Mouse (Mus musculus) liver, adult 2 months (tissue): ENCODE measurements at regions not wholly inside any gene's neighbourhood (a gene's known extent, or its start where the extent isn't known, plus 50 kb on each side); places are given as distances from the start of the nearest gene placed in this dataset.

Experiments used
- DNase-seq: peaks from one replicate; pipeline ENCODE4 v3.0.0-alpha.2; 2011; ENCODE audit warnings: low read depth, low spot score; ENCODE audit errors: extremely low read depth
- H3K27ac ChIP-seq: fragments of 200-500 bp; replicated peaks from 2 replicates; pipeline ENCODE4 v1.5.1; 2012; ENCODE audit warnings: low read depth, mild to moderate bottlenecking, control low read depth, inconsistent platforms, low read length; ENCODE audit not compliant: insufficient read depth
- H3K27me3 ChIP-seq: fragments of 200-500 bp; 2 replicates; pipeline ENCODE4 v1.6.1; 2012; ENCODE audit warnings: mild to moderate bottlenecking, moderate library complexity, low read length, inconsistent platforms; ENCODE audit not compliant: control insufficient read depth, insufficient read depth
- H3K36me3 ChIP-seq: fragments of 200-500 bp; 2 replicates; pipeline ENCODE4 v1.6.1; 2012; ENCODE audit warnings: low read length, inconsistent platforms; ENCODE audit not compliant: control insufficient read depth, insufficient read depth
- H3K4me1 ChIP-seq: fragments of 200-500 bp; 2 replicates; pipeline ENCODE4 v1.6.1; 2011; ENCODE audit warnings: low read length; ENCODE audit not compliant: control insufficient read depth, insufficient read depth
- H3K4me3 ChIP-seq: fragments of 200-500 bp; 2 replicates; pipeline ENCODE4 v1.5.1; 2011; ENCODE audit warnings: low read depth, mild to moderate bottlenecking, control low read depth, low read length, moderate library complexity; ENCODE audit not compliant: insufficient read depth
- H3K79me2 ChIP-seq: fragments of 200-500 bp; 2 replicates; pipeline ENCODE4 v1.6.1; 2012; ENCODE audit warnings: inconsistent platforms, mild to moderate bottlenecking, low read length, moderate library complexity; ENCODE audit not compliant: control insufficient read depth, insufficient read depth
- H3K9ac ChIP-seq: fragments of 200-500 bp; 2 replicates; pipeline ENCODE4 v1.6.1; 2012; ENCODE audit warnings: low read depth, mild to moderate bottlenecking, control low read depth, inconsistent platforms, low read length
- CTCF ChIP-seq: fragments of 200-500 bp; IDR thresholded peaks from 2 replicates; pipeline ENCODE4 v1.5.1; 2011; ENCODE audit warnings: low read depth, low read length, control low read depth
- POLR2A ChIP-seq: fragments of 200-500 bp; IDR thresholded peaks from 2 replicates; pipeline ENCODE4 v1.6.1; 2011; ENCODE audit warnings: low read length, control low read depth; ENCODE audit not compliant: insufficient read depth; ENCODE audit errors: extremely low read depth
- WGBS: fragments of 180-500 bp; shearing (Covaris S2); methylation state at CpG from one replicate; pipeline ENCODE4 v1.1.7; 2018; 5-methylcytosine and 5-hydroxymethylcytosine counted together

DNA sequence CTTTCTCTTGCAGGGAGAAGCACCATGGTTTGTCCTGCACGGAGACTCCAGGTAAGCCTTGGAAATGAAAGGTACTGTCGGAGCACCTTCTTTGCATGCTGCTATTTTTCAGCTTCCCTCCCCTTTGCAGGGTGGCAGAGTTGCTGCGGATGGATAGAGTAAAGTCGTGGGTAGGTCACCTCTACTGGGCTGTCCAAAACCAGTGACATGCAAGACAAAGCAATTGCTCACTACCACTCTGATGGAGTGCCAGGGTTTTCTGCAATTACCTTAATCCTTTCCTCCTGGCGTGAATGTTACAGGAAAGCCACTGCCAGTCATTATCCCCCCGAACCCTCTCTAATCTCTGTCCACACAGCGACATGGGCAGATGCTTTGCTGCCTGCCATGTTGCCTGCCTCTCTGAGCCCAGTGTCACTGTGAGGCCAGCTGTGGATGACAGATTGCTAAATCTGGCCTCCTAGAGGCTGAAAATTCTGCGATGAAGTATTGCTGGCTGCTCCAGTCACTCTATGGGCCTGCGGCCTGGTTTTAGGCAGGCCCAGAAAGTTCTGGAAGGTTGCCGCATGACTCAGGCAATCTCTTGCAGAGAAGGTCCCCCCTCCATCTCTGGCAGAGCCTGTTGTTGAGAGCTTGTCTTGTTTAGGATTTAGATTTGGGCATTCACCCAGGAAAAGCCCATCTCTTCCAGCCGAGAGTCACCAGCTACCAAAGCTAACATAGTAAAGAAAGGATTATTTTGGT lies 54.1 kb upstream of the Sod3 start:
- no peak for TF ChIP-seq POLR2A
- Histone ChIP-seq H3K4me1 (no peaks in the 10 kb centered on the region), H3K79me2 (no peaks in the 10 kb centered on the region), H3K27ac (no peak overlapping the region), H3K27me3 (no peaks in the 10 kb centered on the region), H3K36me3 (no peaks in the 10 kb centered on the region), H3K9ac (no peak overlapping the region), H3K4me3 (no peak overlapping the region)
- 86% methylated on average over 11 of the region's 11 CpGs for WGBS
- DNase-seq: peak; percentile 9

DNA sequence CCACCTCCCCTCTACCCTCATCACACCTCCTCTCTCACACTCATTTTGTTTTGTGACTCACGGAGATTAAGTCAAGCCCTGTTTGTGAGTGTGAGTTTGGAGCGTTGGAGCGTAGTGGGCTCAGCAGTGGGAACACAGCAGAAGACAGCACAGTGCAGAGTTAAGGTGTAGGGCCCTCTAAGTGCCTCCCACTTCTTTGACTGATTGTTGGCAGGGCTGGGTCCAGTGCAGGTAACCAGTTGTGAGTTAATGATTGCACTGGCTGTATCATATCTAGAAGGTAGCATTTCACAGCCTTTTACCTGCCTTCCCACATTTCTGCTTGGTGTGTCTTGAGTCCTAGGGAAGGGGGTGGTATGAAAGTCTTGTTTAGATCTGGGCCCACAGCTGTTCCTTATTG lies 67.3 kb upstream of the Sod3 start:
- no peak for DNase-seq
- TF ChIP-seq CTCF (no peak), POLR2A (no peak)
- WGBS: 86% methylated on average over 3 of the region's 3 CpGs
- no peak overlapping the region for H3K9ac ChIP-seq
- no peaks in the 10 kb centered on the region for H3K4me1 ChIP-seq
- no peaks in the 10 kb centered on the region for H3K36me3 ChIP-seq
- no peaks in the 10 kb centered on the region for H3K27me3 ChIP-seq
- H3K4me3 ChIP-seq: no peak overlapping the region
- H3K79me2 ChIP-seq: no peaks in the 10 kb centered on the region
- H3K27ac ChIP-seq: no peak overlapping the region

DNA sequence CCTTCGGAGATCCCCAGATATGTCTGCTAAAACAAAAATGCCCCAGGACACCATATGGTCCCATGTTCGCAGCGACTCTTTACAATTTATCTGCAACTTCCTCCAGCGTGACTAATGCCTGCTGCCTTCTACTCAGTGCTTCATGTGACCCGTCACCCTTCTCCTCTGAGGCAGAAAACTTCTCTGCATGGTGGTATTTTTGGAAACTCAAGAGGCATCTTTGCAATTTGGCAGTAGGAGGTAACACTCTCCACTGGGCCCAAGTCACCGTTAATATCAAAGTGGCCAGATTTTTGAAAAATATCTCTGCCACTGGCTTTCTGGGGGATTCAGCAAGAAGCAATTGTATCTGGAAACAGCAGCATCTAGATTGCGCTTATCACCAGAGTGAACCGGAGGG lies 69.1 kb upstream of the Sod3 start:
- Histone ChIP-seq H3K27ac (no peak overlapping the region), H3K79me2 (no peaks in the 10 kb centered on the region), H3K4me3 (no peak overlapping the region), H3K27me3 (no peaks in the 10 kb centered on the region), H3K36me3 (no peaks in the 10 kb centered on the region), H3K4me1 (no peaks in the 10 kb centered on the region), H3K9ac (no peak overlapping the region)
- TF ChIP-seq POLR2A (no peak), CTCF (no peak)
- no peak for DNase-seq
- 79% methylated on average over 8 of the region's 8 CpGs for WGBS

GRCm38 (mm10) chr5:52288319-52288718 lies 75.3 kb upstream of the Sod3 start:
- no peaks in the 10 kb centered on the region for H3K27me3 ChIP-seq
- no peak overlapping the region for H3K9ac ChIP-seq
- no peaks in the 10 kb centered on the region for H3K36me3 ChIP-seq
- H3K4me1 ChIP-seq: no peaks in the 10 kb centered on the region
- no peak overlapping the region for H3K4me3 ChIP-seq
- no peak for DNase-seq
- TF ChIP-seq POLR2A: no peak
- TF ChIP-seq CTCF: no peak
- no peak overlapping the region for H3K27ac ChIP-seq
- WGBS: 76% methylated on average over 1 of the region's 1 CpGs
- H3K79me2 ChIP-seq: no peaks in the 10 kb centered on the region

- TF ChIP-seq CTCF: no peak
- no peak for TF ChIP-seq POLR2A
- H3K4me3 ChIP-seq: no peak overlapping the region
- no peak for DNase-seq
- WGBS: 85% methylated on average over 2 of the region's 2 CpGs
- H3K27ac ChIP-seq: no peak overlapping the region
- no peak overlapping the region for H3K9ac ChIP-seq
- no peaks in the 10 kb centered on the region for H3K4me1 ChIP-seq
- H3K36me3 ChIP-seq: no peaks in the 10 kb centered on the region
- no peaks in the 10 kb centered on the region for H3K27me3 ChIP-seq
- no peaks in the 10 kb centered on the region for H3K79me2 ChIP-seq
Measured at GRCm38 (mm10) chr5:52280871-52281270, 82.7 kb upstream of the Sod3 start.

DNA sequence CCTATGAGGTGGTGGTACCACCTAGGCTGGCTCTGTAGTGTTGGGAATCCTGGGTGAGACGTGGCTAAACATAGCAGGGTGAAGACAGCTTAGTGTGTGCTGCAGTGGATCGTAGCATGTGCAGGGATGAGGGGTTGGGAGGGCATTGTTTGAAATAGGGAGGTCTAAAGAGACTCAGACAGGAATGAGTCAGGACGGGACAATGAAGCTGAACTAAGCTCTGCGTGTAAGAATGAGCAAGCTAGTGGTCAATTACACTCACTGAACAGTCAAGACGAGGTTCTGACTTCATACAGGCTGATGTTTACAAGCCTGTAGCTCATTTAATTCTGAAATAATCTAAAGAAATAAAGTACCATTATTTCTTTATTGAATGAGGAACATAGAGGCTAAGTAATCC lies 85.5 kb upstream of the Sod3 start:
- TF ChIP-seq POLR2A: no peak
- TF ChIP-seq CTCF: no peak
- WGBS: 81% methylated on average over 5 of the region's 5 CpGs
- no peak overlapping the region for H3K4me3 ChIP-seq
- H3K79me2 ChIP-seq: no peaks in the 10 kb centered on the region
- no peaks in the 10 kb centered on the region for H3K27me3 ChIP-seq
- no peaks in the 10 kb centered on the region for H3K4me1 ChIP-seq
- H3K27ac ChIP-seq: no peak overlapping the region
- H3K36me3 ChIP-seq: no peaks in the 10 kb centered on the region
- DNase-seq: no peak
- H3K9ac ChIP-seq: no peak overlapping the region
